8 mouse cellular contexts compared by ENCODE assay signal in the genomic region with DNA sequence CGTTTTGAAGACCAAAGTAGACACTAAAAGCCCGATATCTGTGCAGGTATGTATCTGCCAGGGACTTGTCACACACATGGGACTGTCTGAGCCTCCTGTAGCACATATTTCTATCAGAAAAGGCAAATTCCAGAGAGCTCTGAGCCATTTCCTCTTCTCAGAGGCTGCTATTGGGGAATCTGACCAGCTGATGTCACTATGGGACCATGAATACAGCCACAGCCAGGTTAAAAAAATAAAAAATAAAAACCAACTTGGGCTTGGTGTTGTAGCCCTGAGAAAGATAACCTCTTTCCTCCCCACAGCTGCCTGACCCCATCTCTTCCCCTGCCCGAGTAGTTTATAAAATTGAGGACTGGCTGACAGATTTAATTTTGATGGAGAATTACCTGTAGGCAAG. TPM values are rescaled to one million over a fixed set of nuclear protein-coding genes. Genes with fewer than 3 reads are reported as not detected.
DNase-seq lines count a peak whose midpoint lies in the region; ATAC-seq and TF ChIP-seq lines count a peak whose summit lies in the region.

No protein-coding gene starts in this region.

- peak; percentile 9 to 59 for DNase-seq in adrenal gland, adult (ENCODE audit: inconsistent age in 2 of 2, low spot score in 1 of 2)
- DNase-seq in adrenal gland, adult 8-10 months = no peak
- DNase-seq in kidney, postnatal 0 days (ENCODE audit: low spot score) = peak; percentile 66
- DNase-seq in embryo, embryonic 11 days = peak; percentile 57
- peak; percentile 43 for DNase-seq in layer of hippocampus, adult 9-10 months (ENCODE audit: low spot score)

- no peak overlapping the region for H3K4me3 ChIP-seq in kidney, postnatal 0 days (replicated peaks; ENCODE audit: low read depth, low read length)
- no peak overlapping the region for H3K4me3 ChIP-seq in kidney, embryonic 14.5 days (ENCODE audit: low read length)
- no peak overlapping the region for H3K4me3 ChIP-seq in neural tube, embryonic 14.5 days (ENCODE audit: low read depth, low read length)

- no peak overlapping the region for H3K27ac ChIP-seq in kidney, postnatal 0 days
- H3K27ac ChIP-seq in kidney, embryonic 14.5 days (ENCODE audit: low read depth, low read length) = no peak overlapping the region
- no peak overlapping the region for H3K27ac ChIP-seq in neural tube, embryonic 14.5 days (ENCODE audit: low read depth, low read length)

- no peaks in the 10 kb centered on the region for H3K4me1 ChIP-seq in kidney, postnatal 0 days (replicated peaks; ENCODE audit: insufficient read depth, low read length)
- H3K4me1 ChIP-seq in kidney, embryonic 14.5 days (ENCODE audit: control insufficient read depth, insufficient read depth, low read length) = no peaks in the 10 kb centered on the region
- no peaks in the 10 kb centered on the region for H3K4me1 ChIP-seq in neural tube, embryonic 14.5 days (ENCODE audit: control insufficient read depth, insufficient read depth, low read length)

- no peaks in the 10 kb centered on the region for H3K9me3 ChIP-seq in kidney, postnatal 0 days (replicated peaks; ENCODE audit: low read length)
- no peaks in the 10 kb centered on the region for H3K9me3 ChIP-seq in kidney, embryonic 14.5 days (ENCODE audit: control insufficient read depth, low read length)
- no peaks in the 10 kb centered on the region for H3K9me3 ChIP-seq in neural tube, embryonic 14.5 days (ENCODE audit: control insufficient read depth, low read length)

- no peaks in the 10 kb centered on the region for H3K27me3 ChIP-seq in kidney, postnatal 0 days (ENCODE audit: insufficient read depth, low read length)
- no peaks in the 10 kb centered on the region for H3K27me3 ChIP-seq in kidney, embryonic 14.5 days (ENCODE audit: control insufficient read depth, insufficient read depth, low read length)
- no peaks in the 10 kb centered on the region for H3K27me3 ChIP-seq in neural tube, embryonic 14.5 days (ENCODE audit: control insufficient read depth, insufficient read depth, low read length)

- TF ChIP-seq CTCF in kidney, postnatal 0 days (IDR thresholded peaks at IDR 0.05; ENCODE audit: low read depth) = peak; percentile 80

- 35% methylated on average over 3 of the region's 3 CpGs for WGBS in kidney, postnatal 0 days
- WGBS in kidney, embryonic 14.5 days = 38% methylated on average over 3 of the region's 3 CpGs
- WGBS in neural tube, embryonic 14.5 days = 62% methylated on average over 3 of the region's 3 CpGs

- no peak for ATAC-seq in kidney, postnatal 0 days (replicated peaks; ENCODE audit: low FRiP score, low read depth)
- ATAC-seq in kidney, embryonic 14.5 days (ENCODE audit: low FRiP score, low TSS enrichment) = no peak
- ATAC-seq in neural tube, embryonic 14.5 days (ENCODE audit: low read depth) = peak; percentile 60; the same call in 1 of the 2 replicates
- no peak for ATAC-seq in megakaryocyte, adult 5-6 weeks (ENCODE audit: poor library complexity, severe bottlenecking)

- H3K36me3 ChIP-seq in kidney, postnatal 0 days (ENCODE audit: insufficient read depth, low read length) = no peaks in the 10 kb centered on the region
- H3K36me3 ChIP-seq in kidney, embryonic 14.5 days (ENCODE audit: control insufficient read depth, insufficient read depth, low read length) = no peaks in the 10 kb centered on the region
- H3K36me3 ChIP-seq in neural tube, embryonic 14.5 days (ENCODE audit: control insufficient read depth, insufficient read depth, low read length) = no peaks in the 10 kb centered on the region

- H3K9ac ChIP-seq in kidney, postnatal 0 days (ENCODE audit: low read depth, low read length) = no peak overlapping the region
- no peak overlapping the region for H3K9ac ChIP-seq in kidney, embryonic 14.5 days (ENCODE audit: low read depth, low read length)
- no peak overlapping the region for H3K9ac ChIP-seq in neural tube, embryonic 14.5 days (replicated peaks; ENCODE audit: low read depth, low read length)

- H3K4me2 ChIP-seq in kidney, postnatal 0 days (ENCODE audit: low read length) = no peak overlapping the region
- H3K4me2 ChIP-seq in kidney, embryonic 14.5 days (replicated peaks; ENCODE audit: low read depth, low read length) = no peak overlapping the region
- no peak overlapping the region for H3K4me2 ChIP-seq in neural tube, embryonic 14.5 days (ENCODE audit: low read depth, low read length)

RNA-seq across cellular contexts. Expression of a gene that starts 31.2 kb away (rescaled TPM):
- total RNA-seq in adrenal gland, adult 8-10 months (2022) = 10 to 100 TPM; 18.5 to 42.6 (median 34.1) TPM
- 41.0 and 46.7 TPM in 2 replicates for polyA plus RNA-seq in kidney, postnatal 0 days (2015; fragmentation: Nextera tagmentation; extraction: Ambion mirVana)
- polyA plus RNA-seq in kidney, embryonic 14.5 days (2014; fragmentation: Nextera tagmentation; extraction: Ambion mirVana) = 65.5 and 67.6 TPM in 2 replicates
- 84.0 and 109 TPM in 2 replicates for polyA plus RNA-seq in neural tube, embryonic 14.5 days (2014; fragmentation: Nextera tagmentation; extraction: Ambion mirVana)
- total RNA-seq in megakaryocyte, adult 5-6 weeks (2015) = 14.8 and 19.2 TPM in 2 replicates
- total RNA-seq in megakaryocyte, adult 5-6 weeks (2017) = 14.1 and 16.2 TPM in 2 replicates

RNA-seq across cellular contexts. Expression of a gene that starts 55.1 kb away (rescaled TPM):
- 10 to 100 TPM; 23.9 to 32.4 (median 24.1) TPM for total RNA-seq in adrenal gland, adult 8-10 months (2022)
- polyA plus RNA-seq in kidney, postnatal 0 days (2015; fragmentation: Nextera tagmentation; extraction: Ambion mirVana) = 21.8 and 23.5 TPM in 2 replicates
- 16.3 and 18.8 TPM in 2 replicates for polyA plus RNA-seq in kidney, embryonic 14.5 days (2014; fragmentation: Nextera tagmentation; extraction: Ambion mirVana)
- polyA plus RNA-seq in neural tube, embryonic 14.5 days (2014; fragmentation: Nextera tagmentation; extraction: Ambion mirVana) = 18.1 and 20.7 TPM in 2 replicates
- total RNA-seq in megakaryocyte, adult 5-6 weeks (2015) = 1.6 and 2.1 TPM in 2 replicates
- 3.6 and 5.9 TPM in 2 replicates for total RNA-seq in megakaryocyte, adult 5-6 weeks (2017)
